Mouse (Mus musculus): ENCODE results near the gene Wdr93. TPM values are rescaled to one million over a fixed set of nuclear protein-coding genes. Genes with fewer than 3 reads are reported as not detected.

Wdr93 gene
- polyA plus RNA-seq, 1 experiment, result not detected

- Histone ChIP-seq H3K36me3 (ENCODE audit: control insufficient read depth) (no peaks in the 10 kb centered on the region), H3K4me3 (replicated peaks) (no peak overlapping the region), H3K9me3 (ENCODE audit: control insufficient read depth, low read length) (no peaks in the 10 kb centered on the region), H3K27me3 (ENCODE audit: control insufficient read depth) (peaks cover 15% of the 10 kb centered on the region), H3K4me1 (ENCODE audit: control insufficient read depth) (peaks cover 8% of the 10 kb centered on the region)
- TF ChIP-seq TAL1 (IDR thresholded peaks at IDR 0.05; ENCODE audit: low read length) (no peak), GATA1 (IDR thresholded peaks at IDR 0.05; ENCODE audit: low read length) (no peak)
Measured at GRCm38 (mm10) chr7:79808561-79808960, 65.6 kb downstream of the Wdr93 start.

GRCm38 (mm10) chr7:79810611-79811506, 67.9 kb downstream of the Wdr93 start, which contains the start of gene Mesp2:
Gene Mesp2, plus strand, starts transcription at chr7:79810727.
- Histone ChIP-seq H3K4me1 (ENCODE audit: control insufficient read depth) (peaks cover 8% of the 10 kb centered on the region), H3K36me3 (ENCODE audit: control insufficient read depth) (no peaks in the 10 kb centered on the region), H3K27me3 (ENCODE audit: control insufficient read depth) (peaks cover 15% of the 10 kb centered on the region), H3K4me3 (replicated peaks) (no peak within 1 kb of the TSS), H3K9me3 (ENCODE audit: control insufficient read depth, low read length) (no peaks in the 10 kb centered on the region)
- no peak for TF ChIP-seq TAL1 (IDR thresholded peaks at IDR 0.05; ENCODE audit: low read length)
- TF ChIP-seq GATA1 (IDR thresholded peaks at IDR 0.05; ENCODE audit: low read length), result no peak

DNA sequence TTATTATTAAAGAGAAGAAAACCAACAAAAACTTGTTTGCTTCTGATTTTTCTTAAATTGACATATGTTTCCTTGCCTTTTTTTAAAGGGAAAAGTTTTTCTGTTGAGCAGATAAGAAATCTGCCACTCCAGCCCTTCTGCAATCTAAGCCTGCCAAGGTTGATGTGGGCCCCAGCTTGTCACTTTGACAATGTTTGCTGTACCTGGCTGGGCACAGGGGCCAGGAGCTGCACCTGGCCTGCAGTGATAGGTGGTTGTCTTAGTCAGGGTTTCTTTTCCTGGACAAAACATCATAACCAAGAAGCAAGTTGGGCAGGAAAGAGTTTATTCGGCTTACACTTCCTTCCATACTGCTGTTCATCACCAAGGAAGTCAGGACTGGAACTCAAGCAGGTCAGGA, 70.4 kb downstream of the Wdr93 start:
- Histone ChIP-seq H3K27me3 (ENCODE audit: control insufficient read depth) (peaks cover 17% of the 10 kb centered on the region), H3K9me3 (ENCODE audit: control insufficient read depth, low read length) (no peaks in the 10 kb centered on the region), H3K4me3 (replicated peaks) (no peak overlapping the region), H3K36me3 (ENCODE audit: control insufficient read depth) (no peaks in the 10 kb centered on the region), H3K4me1 (ENCODE audit: control insufficient read depth) (peaks cover 8% of the 10 kb centered on the region)
- TF ChIP-seq TAL1 (IDR thresholded peaks at IDR 0.05; ENCODE audit: low read length) (no peak), GATA1 (IDR thresholded peaks at IDR 0.05; ENCODE audit: low read length) (no peak)

DNA sequence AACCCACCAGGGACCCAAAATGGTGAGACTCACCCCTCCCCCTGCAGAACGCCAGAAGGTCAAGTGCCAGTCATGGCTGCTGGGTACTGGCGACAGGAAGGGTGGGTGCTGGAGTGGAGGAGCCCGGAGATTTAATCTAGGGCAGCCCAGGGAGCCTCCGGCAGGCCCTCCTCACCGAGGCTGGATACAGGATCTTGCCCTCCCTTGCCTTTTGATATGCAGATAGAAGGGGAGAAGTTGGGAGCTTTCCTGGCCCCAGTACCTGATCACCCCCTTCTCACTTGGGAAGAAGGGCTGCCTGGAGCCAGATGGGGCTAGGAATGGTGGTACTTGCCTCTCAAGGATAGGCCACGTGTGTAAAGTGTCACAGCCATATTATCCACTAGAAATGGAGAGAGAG, 75.4 kb downstream of the Wdr93 start:
- 0 out of 2 replicates have a peak, but pooled peaks cover 3% of the 10 kb centered on the region for H3K27me3 ChIP-seq (ENCODE audit: control insufficient read depth)
- H3K36me3 ChIP-seq (ENCODE audit: control insufficient read depth), result no peaks in the 10 kb centered on the region
- peaks cover 3% of the 10 kb centered on the region; the same call in 1 of the 2 replicates for H3K4me1 ChIP-seq (ENCODE audit: control insufficient read depth)
- H3K9me3 ChIP-seq (ENCODE audit: control insufficient read depth, low read length), result no peaks in the 10 kb centered on the region
- TF ChIP-seq TAL1 (IDR thresholded peaks at IDR 0.05; ENCODE audit: low read length), result no peak
- no peak for TF ChIP-seq GATA1 (IDR thresholded peaks at IDR 0.05; ENCODE audit: low read length)
- no peak overlapping the region for H3K4me3 ChIP-seq (replicated peaks)

- Histone ChIP-seq H3K27me3 (ENCODE audit: control insufficient read depth) (0 out of 2 replicates have a peak, but pooled peaks cover 3% of the 10 kb centered on the region), H3K4me3 (replicated peaks) (no peak overlapping the region), H3K36me3 (ENCODE audit: control insufficient read depth) (no peaks in the 10 kb centered on the region), H3K9me3 (ENCODE audit: control insufficient read depth, low read length) (no peaks in the 10 kb centered on the region), H3K4me1 (ENCODE audit: control insufficient read depth) (peaks cover 3% of the 10 kb centered on the region; the same call in 1 of the 2 replicates)
- TF ChIP-seq TAL1 (IDR thresholded peaks at IDR 0.05; ENCODE audit: low read length), result no peak
Measured at GRCm38 (mm10) chr7:79819515-79819914, 76.6 kb downstream of the Wdr93 start.

GRCm38 (mm10) chr7:79819996-79820395, 77.0 kb downstream of the Wdr93 start:
- H3K36me3 ChIP-seq (ENCODE audit: control insufficient read depth), result no peaks in the 10 kb centered on the region
- no peak for TF ChIP-seq TAL1 (IDR thresholded peaks at IDR 0.05; ENCODE audit: low read length)
- TF ChIP-seq GATA1 (IDR thresholded peaks at IDR 0.05; ENCODE audit: low read length), result no peak

DNA sequence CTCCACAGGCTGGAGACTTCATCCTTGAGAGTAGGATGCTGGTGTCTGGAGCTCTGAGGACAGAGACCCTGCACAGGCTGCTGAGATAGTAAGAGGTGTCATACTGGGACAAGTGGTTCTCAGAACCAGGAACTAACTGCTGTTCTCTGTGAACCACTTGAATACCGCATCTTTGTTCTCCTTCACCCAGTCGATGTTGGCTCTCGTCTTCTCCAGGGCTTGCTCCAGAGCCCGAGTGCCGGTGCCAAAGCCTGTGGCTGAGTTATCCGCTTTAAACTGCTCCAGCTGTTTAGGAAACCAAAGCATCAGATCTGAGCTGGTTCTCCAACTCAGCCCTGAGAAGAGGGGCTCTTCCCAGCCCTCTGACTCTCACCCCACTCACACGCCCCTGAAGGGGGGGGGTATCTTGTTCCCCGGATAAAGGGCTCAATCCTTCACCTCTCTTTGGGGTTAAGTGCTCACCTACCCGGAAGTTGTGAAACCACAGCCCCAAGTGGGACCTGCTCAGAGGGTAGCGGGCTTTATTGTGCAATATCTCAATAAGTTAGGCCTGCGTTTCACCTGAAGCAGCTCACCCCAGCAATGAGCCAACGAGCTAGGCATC, 79.2 kb downstream of the Wdr93 start:
- H3K4me1 ChIP-seq (ENCODE audit: control insufficient read depth), result peaks cover 3% of the 10 kb centered on the region; the same call in 1 of the 2 replicates
- H3K36me3 ChIP-seq (ENCODE audit: control insufficient read depth), result peaks cover 5% of the 10 kb centered on the region; the same call in 1 of the 2 replicates
- no peaks in the 10 kb centered on the region for H3K9me3 ChIP-seq (ENCODE audit: control insufficient read depth, low read length)
- TF ChIP-seq TAL1 (IDR thresholded peaks at IDR 0.05; ENCODE audit: low read length), result no peak
- 0 out of 2 replicates have a peak, but pooled peaks cover 3% of the 10 kb centered on the region for H3K27me3 ChIP-seq (ENCODE audit: control insufficient read depth)
- H3K4me3 ChIP-seq (replicated peaks), result no peak overlapping the region

More at GRCm38 (mm10) chr7:79819996-79820395, 77.0 kb downstream of the Wdr93 start:
- Histone ChIP-seq H3K4me3 (replicated peaks) (no peak overlapping the region), H3K27me3 (ENCODE audit: control insufficient read depth) (0 out of 2 replicates have a peak, but pooled peaks cover 3% of the 10 kb centered on the region), H3K4me1 (ENCODE audit: control insufficient read depth) (peaks cover 3% of the 10 kb centered on the region; the same call in 1 of the 2 replicates), H3K9me3 (ENCODE audit: control insufficient read depth, low read length) (no peaks in the 10 kb centered on the region)

GRCm38 (mm10) chr7:79828341-79828740, 85.4 kb downstream of the Wdr93 start:
- no peaks in the 10 kb centered on the region for H3K4me1 ChIP-seq (ENCODE audit: control insufficient read depth)
- H3K36me3 ChIP-seq (ENCODE audit: control insufficient read depth), result peaks cover 5% of the 10 kb centered on the region; the same call in 1 of the 2 replicates
- no peak overlapping the region for H3K4me3 ChIP-seq (replicated peaks)
- TF ChIP-seq GATA1 (IDR thresholded peaks at IDR 0.05; ENCODE audit: low read length) (no peak), TAL1 (IDR thresholded peaks at IDR 0.05; ENCODE audit: low read length) (no peak)
- no peaks in the 10 kb centered on the region for H3K27me3 ChIP-seq (ENCODE audit: control insufficient read depth)
- H3K9me3 ChIP-seq (ENCODE audit: control insufficient read depth, low read length), result no peaks in the 10 kb centered on the region

DNA sequence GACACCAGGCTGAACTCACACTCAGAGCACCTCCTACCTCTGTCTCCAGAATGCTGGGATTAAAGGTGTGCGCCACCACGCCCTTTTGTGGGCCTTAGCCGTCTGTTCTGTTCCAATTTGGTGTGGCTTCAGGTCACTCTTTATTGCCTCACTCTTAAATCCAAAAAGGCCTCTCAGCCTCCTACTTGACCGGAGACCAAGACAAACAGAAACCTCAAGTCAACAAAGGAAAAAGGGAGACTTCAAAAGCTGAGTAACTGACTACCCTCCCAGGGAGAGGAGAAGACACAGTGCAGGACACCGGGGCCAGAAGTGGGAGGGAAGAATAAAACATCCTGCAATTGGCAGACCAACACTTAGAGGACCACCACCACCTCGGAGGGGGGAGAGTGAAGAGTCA, 88.2 kb downstream of the Wdr93 start:
- TF ChIP-seq TAL1 (IDR thresholded peaks at IDR 0.05; ENCODE audit: low read length) (no peak), GATA1 (IDR thresholded peaks at IDR 0.05; ENCODE audit: low read length) (no peak)
- no peaks in the 10 kb centered on the region for H3K4me1 ChIP-seq (ENCODE audit: control insufficient read depth)
- H3K9me3 ChIP-seq (ENCODE audit: control insufficient read depth, low read length), result no peaks in the 10 kb centered on the region
- H3K4me3 ChIP-seq (replicated peaks), result no peak overlapping the region
- no peaks in the 10 kb centered on the region for H3K27me3 ChIP-seq (ENCODE audit: control insufficient read depth)
- H3K36me3 ChIP-seq (ENCODE audit: control insufficient read depth), result no peaks in the 10 kb centered on the region; the same call in 1 of the 2 replicates

Data from erythroblast, embryonic 14.5 days (primary cell).